Mouse (Mus musculus) thymus, postnatal 14 days (tissue): ENCODE data around the gene Ifi214.
"Not testable (repeated sequence)": the region's sequence is repeated elsewhere in the genome, so short reads cannot be mapped to it uniquely, and the experiment has no call there.

Source experiments
- DNase-seq: peaks from one replicate; pipeline ENCODE4 v3.0.0; 2021

Ifi214 gene

DNA sequence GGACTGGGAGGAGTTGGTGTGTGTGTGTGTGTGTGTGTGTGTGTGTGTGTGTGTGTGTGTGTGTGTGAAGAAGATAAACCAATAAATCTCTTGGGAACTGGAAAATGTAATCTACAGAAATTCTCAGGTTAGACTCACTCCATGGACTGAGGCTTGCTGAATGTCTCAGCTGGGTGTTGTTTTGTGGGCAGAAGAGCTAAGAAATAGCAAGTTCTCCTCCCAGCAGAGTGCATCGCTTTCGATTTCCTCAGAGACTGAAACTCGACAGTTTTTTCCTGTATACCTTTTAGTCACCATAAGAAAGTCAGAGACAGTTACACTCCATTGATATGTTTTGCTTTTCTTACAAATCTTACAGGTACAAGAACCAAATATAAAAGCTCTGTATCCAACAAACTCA lies at the start of gene Ifi214:
Ifi214 (minus strand) TSS at position 167 of the 400 bp plus-strand sequence.
- not testable (repeated sequence) for DNase-seq

DNA sequence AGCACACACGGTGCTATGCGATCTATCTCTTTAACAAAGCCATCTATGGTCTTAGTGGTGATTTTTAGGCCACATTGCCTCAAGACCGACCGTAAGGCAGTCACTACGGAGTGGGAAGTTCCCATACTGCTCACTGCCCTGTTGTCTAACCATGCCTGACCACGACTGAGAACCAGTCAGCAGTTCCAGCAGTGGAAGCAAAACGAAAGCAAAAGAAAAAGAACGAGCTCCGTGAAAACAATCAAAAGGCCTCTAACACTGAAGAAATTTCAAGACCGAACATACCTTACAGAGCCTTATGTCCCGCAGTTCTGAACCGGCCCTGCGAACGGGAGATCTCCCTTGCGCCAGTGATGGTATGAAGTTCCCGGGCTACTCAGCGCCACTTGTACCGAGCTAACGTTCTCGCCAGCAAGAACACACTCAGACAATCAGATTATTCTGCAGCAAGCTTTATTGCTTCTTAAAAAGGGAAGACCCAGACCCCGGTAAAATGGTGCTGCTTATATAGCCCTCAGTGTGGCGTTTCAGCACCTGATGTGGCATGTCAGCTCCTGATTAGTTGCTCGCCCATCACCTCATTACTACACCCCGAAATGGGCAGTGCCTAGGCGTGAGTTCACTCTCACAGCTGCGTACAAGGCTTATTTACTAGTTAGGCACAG lies 44.3 kb upstream of the Ifi214 start:
- DNase-seq: no peak

DNA sequence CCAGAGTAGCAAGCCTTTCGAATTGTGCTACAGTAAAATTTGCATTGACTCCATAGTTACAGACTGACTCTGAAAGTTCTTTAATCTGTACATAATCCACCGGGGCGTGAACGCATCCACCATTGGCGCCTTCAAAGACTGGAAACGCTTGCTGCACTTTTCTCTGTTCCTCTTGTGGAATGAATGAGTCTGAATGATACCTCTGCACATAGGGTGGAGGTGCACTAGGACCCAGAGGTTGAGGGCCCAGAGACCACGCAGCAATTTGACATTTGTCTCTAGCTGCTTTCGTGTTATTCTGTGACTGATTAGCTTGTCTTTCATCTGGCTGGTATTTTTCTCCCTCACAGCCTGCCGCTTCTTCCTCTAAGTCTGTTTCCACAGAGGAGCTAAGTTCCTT lies 43.3 kb upstream of the Ifi214 start:
- no peak for DNase-seq

DNA sequence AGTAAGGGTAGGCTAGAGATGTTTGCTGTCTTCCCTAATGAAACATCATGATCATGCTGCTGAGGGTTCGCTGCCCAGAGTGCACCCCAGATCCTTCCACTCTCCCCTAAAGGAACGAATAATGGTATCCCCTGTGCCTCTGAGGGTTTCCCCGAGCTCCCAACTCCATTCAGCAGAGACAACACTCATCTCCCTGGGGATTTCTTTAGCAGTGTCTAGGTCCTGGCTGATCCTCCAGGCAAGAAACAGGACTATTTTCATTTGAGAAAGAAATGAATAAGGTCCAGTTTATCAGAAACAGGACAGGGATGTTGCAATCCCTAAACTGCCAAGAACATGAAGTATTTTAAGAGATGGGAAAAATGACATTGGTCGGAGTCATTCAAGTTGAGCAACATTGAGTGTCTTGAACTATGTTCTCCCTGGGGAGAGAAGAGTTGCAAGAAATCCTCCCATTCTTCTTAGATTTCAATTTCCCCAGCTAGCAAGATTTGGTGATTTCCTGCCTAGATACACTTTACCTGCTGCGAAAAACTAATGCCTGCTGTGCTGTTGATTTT lies 14.8 kb upstream of the Ifi214 start:
- not testable (repeated sequence) for DNase-seq

DNA sequence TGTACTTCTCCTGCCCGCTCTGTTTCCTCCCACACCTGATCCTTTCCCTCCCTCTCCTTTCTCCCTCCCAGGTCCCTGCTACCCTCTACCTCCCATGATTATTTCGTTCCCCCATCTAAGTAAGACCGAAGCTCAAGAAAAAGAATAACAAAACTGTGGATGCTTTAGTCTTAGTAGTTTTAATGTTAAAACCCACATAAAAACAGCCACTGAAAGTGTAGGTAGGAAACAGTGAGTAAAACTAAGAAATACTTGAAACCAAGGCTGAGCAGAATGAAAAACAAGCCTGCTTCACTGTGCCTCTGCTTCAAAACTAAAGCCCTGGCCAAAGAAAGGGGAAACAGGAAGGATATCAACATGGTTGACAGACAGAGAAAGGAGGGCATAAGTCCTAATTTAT lies 13.0 kb upstream of the Ifi214 start:
- not testable (repeated sequence) for DNase-seq

DNA sequence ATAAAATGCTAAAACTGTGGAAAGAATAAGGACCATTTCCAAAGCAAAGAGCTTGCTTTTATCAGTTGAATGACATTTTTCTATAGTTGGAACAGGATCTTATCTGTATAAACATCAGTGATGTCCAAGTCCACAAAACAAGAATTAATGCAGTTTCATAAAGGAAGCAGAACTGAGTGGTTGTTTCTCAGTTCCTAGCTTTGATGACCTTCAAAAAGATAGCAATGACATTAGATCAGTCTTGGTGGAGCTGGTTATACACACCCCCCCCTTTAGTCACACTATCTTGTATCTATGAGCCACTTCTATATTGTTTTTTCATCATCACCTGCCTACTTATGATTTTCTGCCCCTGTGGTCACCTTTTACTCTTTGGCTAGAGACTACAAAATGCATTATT lies 14.3 kb downstream of the Ifi214 start:
- no peak for DNase-seq

DNA sequence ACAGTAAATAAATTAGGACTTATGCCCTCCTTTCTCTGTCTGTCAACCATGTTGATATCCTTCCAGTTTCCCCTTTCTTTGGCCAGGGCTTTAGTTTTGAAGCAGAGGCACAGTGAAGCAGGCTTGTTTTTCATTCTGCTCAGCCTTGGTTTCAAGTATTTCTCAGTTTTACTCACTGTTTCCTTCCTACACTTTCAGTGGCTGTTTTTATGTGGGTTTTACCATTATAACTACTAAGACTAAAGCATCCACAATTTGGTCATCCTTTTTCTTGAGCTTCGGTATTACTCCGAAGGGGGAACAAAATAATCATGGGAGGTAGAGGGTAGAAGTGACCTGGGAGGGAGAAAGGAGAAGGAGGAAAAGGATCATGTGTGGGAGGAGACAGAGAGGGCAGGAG lies 25.2 kb downstream of the Ifi214 start:
- DNase-seq: not testable (repeated sequence)

DNA sequence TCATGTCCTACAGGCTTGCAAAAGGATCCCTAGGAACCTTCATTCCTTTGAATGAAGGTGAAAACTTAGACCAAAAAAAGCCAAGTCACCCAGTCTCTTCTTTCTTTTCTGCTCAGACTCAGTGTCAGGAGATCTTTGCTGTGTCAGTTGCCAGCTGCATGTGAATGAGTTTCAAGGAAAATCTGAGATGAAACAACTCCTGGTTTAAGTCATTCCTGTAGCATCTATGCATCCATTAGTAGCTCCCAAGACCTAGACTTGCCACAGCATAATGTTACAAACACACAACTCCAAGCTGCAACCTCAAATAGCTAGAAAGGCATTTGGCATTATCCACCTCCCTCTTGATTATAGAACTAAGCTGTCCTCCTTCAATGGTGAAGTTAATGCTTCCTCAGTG lies 44.3 kb downstream of the Ifi214 start:
- DNase-seq: not testable (repeated sequence)

DNA sequence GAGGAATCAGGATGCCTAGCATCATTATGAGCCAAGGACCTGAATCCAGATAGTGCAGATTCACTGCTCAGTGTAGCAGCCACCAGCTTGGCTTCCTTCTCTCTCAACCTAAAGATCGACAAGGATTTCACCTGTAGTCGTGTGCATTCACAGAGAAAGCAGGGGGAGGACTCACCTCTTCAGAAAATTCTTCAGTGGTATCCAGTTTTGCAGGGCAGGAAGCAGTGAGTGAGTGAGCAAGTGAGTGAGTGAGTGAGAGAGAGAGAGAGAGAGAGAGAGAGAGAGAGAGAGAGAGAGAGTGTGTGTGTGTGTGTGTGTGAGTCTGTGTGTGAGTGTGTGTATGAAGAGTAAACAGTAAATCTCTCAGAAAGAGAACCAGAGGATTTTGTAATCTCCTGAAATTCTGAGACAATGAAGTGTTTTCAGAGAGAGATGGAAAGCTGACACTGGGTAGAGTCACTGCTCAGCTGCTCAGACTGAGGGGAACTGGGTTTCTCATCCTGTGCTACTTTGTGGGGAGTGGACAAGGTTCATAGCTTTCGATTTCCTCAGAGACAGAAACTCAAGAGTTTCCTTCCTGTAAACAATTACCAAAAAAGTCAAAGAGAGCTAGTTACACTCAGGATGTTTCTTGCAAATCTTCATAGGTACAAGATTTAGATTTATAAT lies 44.8 kb downstream of the Ifi214 start, which contains the start of gene Ifi206:
Ifi206 (minus strand) TSS at position 230 of the 669 bp plus-strand sequence.
- DNase-seq: peak; percentile 36

DNA sequence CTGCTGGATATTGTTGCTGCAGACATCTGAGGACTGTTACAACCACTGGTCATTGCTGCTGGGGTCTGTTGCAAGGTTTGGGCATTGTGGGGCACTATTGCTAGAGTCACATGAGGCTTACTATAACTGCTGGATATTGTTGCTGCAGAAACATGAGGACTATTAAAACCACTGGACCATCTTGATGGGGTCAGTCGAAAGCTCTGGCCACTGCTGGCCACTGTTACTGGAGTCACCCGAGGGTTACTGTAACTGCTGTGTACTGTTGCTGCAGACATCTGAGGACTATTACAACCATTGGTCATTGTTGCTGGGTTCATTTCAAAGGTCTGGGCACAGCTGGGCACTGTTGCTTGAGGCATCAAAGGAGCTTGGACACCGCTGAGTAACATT lies 54.6 kb downstream of the Ifi214 start:
- DNase-seq: not testable (repeated sequence)

DNA sequence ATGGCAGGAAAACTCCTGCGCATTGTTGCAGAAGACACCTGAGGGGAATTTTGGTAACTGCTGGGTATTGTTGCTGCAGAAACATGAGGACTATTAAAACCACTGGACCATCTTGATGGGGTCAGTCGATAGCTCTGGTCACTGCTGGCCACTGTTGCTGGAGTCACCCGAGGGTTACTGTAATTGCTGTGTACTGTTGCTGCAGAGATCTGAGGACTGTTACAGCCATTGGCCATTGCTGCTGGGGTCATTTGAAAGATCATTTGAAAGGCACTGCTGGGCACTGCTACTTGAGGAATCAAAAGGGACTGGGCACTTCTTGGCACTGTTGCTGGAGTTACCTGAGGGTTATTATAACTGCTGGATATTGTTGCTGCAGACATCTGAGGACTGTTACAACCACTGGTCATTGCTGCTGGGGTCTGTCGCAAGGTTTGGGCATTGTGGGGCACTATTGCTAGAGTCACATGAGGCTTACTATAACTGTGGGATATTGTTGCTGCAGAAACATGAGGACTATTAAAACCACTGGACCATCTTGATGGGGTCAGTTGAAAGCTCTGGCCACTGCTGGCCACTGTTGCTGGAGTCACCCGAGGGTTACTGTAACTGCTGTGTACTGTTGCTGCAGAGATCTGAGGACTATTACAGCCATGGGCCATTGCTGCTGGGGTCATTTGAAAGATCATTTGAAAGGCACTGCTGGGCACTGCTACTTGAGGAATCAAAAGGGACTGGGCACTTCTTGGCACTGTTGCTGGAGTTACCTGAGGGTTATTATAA lies 55.2 kb downstream of the Ifi214 start:
- not testable (repeated sequence) for DNase-seq
